Mouse (Mus musculus): ENCODE measurements around the gene Atp8b2. TPM values are rescaled to one million over a fixed set of nuclear protein-coding genes. Genes with fewer than 3 reads are reported as not detected.

Gene Atp8b2
- 67.8 to 132 TPM (median 89.1 TPM) in 3 replicates for total RNA-seq (2017)

- ATAC-seq (replicated peaks; ENCODE audit: insufficient number of reproducible peaks, low FRiP score, low TSS enrichment, poor library complexity, severe bottlenecking) = peak; percentile 54
Observed at GRCm38 (mm10) chr3:89963221-89963763, at the start of gene Atp8b2. Gene Atp8b2 (minus strand): TSS chr3:89963508.

- no peak for ATAC-seq (replicated peaks; ENCODE audit: insufficient number of reproducible peaks, low FRiP score, low TSS enrichment, poor library complexity, severe bottlenecking)
Observed at GRCm38 (mm10) chr3:90010291-90010690, 47.0 kb upstream of the Atp8b2 start.

- no peak for ATAC-seq (replicated peaks; ENCODE audit: insufficient number of reproducible peaks, low FRiP score, low TSS enrichment, poor library complexity, severe bottlenecking)
Observed at GRCm38 (mm10) chr3:90004091-90004796, 40.9 kb upstream of the Atp8b2 start.

- ATAC-seq (replicated peaks; ENCODE audit: insufficient number of reproducible peaks, low FRiP score, low TSS enrichment, poor library complexity, severe bottlenecking) = peak; percentile 36
Observed at GRCm38 (mm10) chr3:89999830-90000229, 36.5 kb upstream of the Atp8b2 start.

GRCm38 (mm10) chr3:89999090-89999489, 35.8 kb upstream of the Atp8b2 start:
- ATAC-seq (replicated peaks; ENCODE audit: insufficient number of reproducible peaks, low FRiP score, low TSS enrichment, poor library complexity, severe bottlenecking) = no peak

GRCm38 (mm10) chr3:89998612-89999054, 35.3 kb upstream of the Atp8b2 start, which contains the start of gene Hax1:
Gene Hax1 (minus strand): TSS chr3:89998780.
- ATAC-seq (replicated peaks; ENCODE audit: insufficient number of reproducible peaks, low FRiP score, low TSS enrichment, poor library complexity, severe bottlenecking) = peak; percentile 96

GRCm38 (mm10) chr3:89997791-89998495, 34.6 kb upstream of the Atp8b2 start:
- ATAC-seq (replicated peaks; ENCODE audit: insufficient number of reproducible peaks, low FRiP score, low TSS enrichment, poor library complexity, severe bottlenecking) = no peak

GRCm38 (mm10) chr3:89994807-89995515, 31.7 kb upstream of the Atp8b2 start:
- ATAC-seq (replicated peaks; ENCODE audit: insufficient number of reproducible peaks, low FRiP score, low TSS enrichment, poor library complexity, severe bottlenecking) = no peak

- 0 out of 2 replicates have a peak, but pooled peaks have one; percentile 31 for ATAC-seq (replicated peaks; ENCODE audit: insufficient number of reproducible peaks, low FRiP score, low TSS enrichment, poor library complexity, severe bottlenecking)
Observed at GRCm38 (mm10) chr3:89987822-89988221, 24.5 kb upstream of the Atp8b2 start.

GRCm38 (mm10) chr3:89987211-89987610, 23.9 kb upstream of the Atp8b2 start:
- peak; percentile 27; the same call in 1 of the 2 replicates for ATAC-seq (replicated peaks; ENCODE audit: insufficient number of reproducible peaks, low FRiP score, low TSS enrichment, poor library complexity, severe bottlenecking)

GRCm38 (mm10) chr3:89982426-89982825, 19.1 kb upstream of the Atp8b2 start:
- no peak for ATAC-seq (replicated peaks; ENCODE audit: insufficient number of reproducible peaks, low FRiP score, low TSS enrichment, poor library complexity, severe bottlenecking)

- no peak for ATAC-seq (replicated peaks; ENCODE audit: insufficient number of reproducible peaks, low FRiP score, low TSS enrichment, poor library complexity, severe bottlenecking)
Observed at GRCm38 (mm10) chr3:89976859-89977258, 13.6 kb upstream of the Atp8b2 start.

GRCm38 (mm10) chr3:89968509-89968908, 5.2 kb upstream of the Atp8b2 start:
- no peak for ATAC-seq (replicated peaks; ENCODE audit: insufficient number of reproducible peaks, low FRiP score, low TSS enrichment, poor library complexity, severe bottlenecking)

GRCm38 (mm10) chr3:89966946-89967345, 3.6 kb upstream of the Atp8b2 start:
- ATAC-seq (replicated peaks; ENCODE audit: insufficient number of reproducible peaks, low FRiP score, low TSS enrichment, poor library complexity, severe bottlenecking) = no peak

GRCm38 (mm10) chr3:89965972-89966371, 2.7 kb upstream of the Atp8b2 start:
- no peak for ATAC-seq (replicated peaks; ENCODE audit: insufficient number of reproducible peaks, low FRiP score, low TSS enrichment, poor library complexity, severe bottlenecking)

GRCm38 (mm10) chr3:89965557-89965956, 2.2 kb upstream of the Atp8b2 start:
- no peak for ATAC-seq (replicated peaks; ENCODE audit: insufficient number of reproducible peaks, low FRiP score, low TSS enrichment, poor library complexity, severe bottlenecking)

GRCm38 (mm10) chr3:89963926-89964739, 825 bp upstream of the Atp8b2 start:
- peak; percentile 45; the same call in 1 of the 2 replicates for ATAC-seq (replicated peaks; ENCODE audit: insufficient number of reproducible peaks, low FRiP score, low TSS enrichment, poor library complexity, severe bottlenecking)

GRCm38 (mm10) chr3:89962751-89963220, 522 bp downstream of the Atp8b2 start:
- ATAC-seq (replicated peaks; ENCODE audit: insufficient number of reproducible peaks, low FRiP score, low TSS enrichment, poor library complexity, severe bottlenecking) = no peak
